Mouse (Mus musculus) macrophage (primary cell): Measurements from ENCODE around the gene Kif16b. TPM values are rescaled to one million over a fixed set of nuclear protein-coding genes. Genes with fewer than 3 reads are reported as not detected.

Experiments used
- H3K27ac ChIP-seq: fragments of 350-480 bp; formaldehyde crosslinking; 2 replicates; pipeline ENCODE4 v1.9.0; 2021
- H3K36me3 ChIP-seq: fragments of 350-480 bp; formaldehyde crosslinking; 2 replicates; pipeline ENCODE4 v1.9.0; 2021; ENCODE audit errors: inconsistent target
- H3K4me3 ChIP-seq: fragments of 350-480 bp; formaldehyde crosslinking; 2 replicates; pipeline ENCODE4 v1.9.0; 2021; ENCODE audit errors: inconsistent target
- H3K79me2 ChIP-seq: fragments of 350-480 bp; formaldehyde crosslinking; 2 replicates; pipeline ENCODE4 v1.9.0; 2021; ENCODE audit errors: inconsistent target
- WGBS: methylation state at CpG from one replicate; pipeline ENCODE4 v1.1.7; 2026; ENCODE audit warnings: inconsistent platforms; ENCODE audit not compliant: missing documents; 5-methylcytosine and 5-hydroxymethylcytosine counted together
- polyA plus RNA-seq: library from polyadenylated mRNA; stranded (reverse); fragments of 250-400 nt; gene quantifications from 3 replicates; pipeline ENCODE4 v1.2.4, GENCODE M21; 2018; ENCODE audit warnings: inconsistent platforms

Kif16b gene
- polyA plus RNA-seq, 1 experiment from 2014 or later: 19.8 TPM

GRCm38 (mm10) chr2:142694936-142695331, 206.4 kb downstream of the Kif16b start:
- Histone ChIP-seq H3K4me3 (no peak overlapping the region), H3K27ac (no peak overlapping the region), H3K79me2 (no peaks in the 10 kb centered on the region), H3K36me3 (no peaks in the 10 kb centered on the region; the same call in 1 of the 2 replicates)
- WGBS: 100% methylated on average over 1 of the region's 1 CpGs

- no peaks in the 10 kb centered on the region for H3K79me2 ChIP-seq
- H3K36me3 ChIP-seq: no peaks in the 10 kb centered on the region
- no peak overlapping the region for H3K4me3 ChIP-seq
- 94% methylated on average over 3 of the region's 3 CpGs for WGBS
- H3K27ac ChIP-seq: no peak overlapping the region
Measured at GRCm38 (mm10) chr2:142694019-142694935, 207.1 kb downstream of the Kif16b start.

DNA sequence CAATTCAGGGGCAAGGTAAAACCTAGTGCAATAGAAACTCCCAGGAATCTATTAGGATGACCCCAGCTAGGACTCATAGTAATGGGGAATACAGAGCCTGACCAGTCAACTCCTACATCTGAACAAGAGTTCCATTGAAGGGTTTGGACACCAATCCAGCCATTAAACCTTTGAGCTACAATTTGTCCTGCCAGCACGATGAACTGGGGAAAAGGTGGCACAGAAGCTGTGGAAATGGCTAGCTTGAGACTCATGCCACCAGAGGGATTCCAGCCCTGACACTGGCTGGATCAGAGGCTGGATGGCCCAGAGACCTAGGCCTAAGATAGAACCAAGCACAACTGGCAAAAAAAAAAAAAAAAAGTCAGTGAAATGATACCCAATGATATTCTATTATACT, 207.9 kb downstream of the Kif16b start:
- no peak overlapping the region for H3K4me3 ChIP-seq
- no peaks in the 10 kb centered on the region for H3K79me2 ChIP-seq
- WGBS: 100% methylated on average over 1 of the region's 1 CpGs
- H3K27ac ChIP-seq: no peak overlapping the region
- H3K36me3 ChIP-seq: no peaks in the 10 kb centered on the region

GRCm38 (mm10) chr2:142689496-142689895, 211.8 kb downstream of the Kif16b start:
- Histone ChIP-seq H3K36me3 (no peaks in the 10 kb centered on the region), H3K4me3 (no peak overlapping the region), H3K27ac (no peak overlapping the region), H3K79me2 (no peaks in the 10 kb centered on the region)
- WGBS: 100% methylated on average over 2 of the region's 2 CpGs

DNA sequence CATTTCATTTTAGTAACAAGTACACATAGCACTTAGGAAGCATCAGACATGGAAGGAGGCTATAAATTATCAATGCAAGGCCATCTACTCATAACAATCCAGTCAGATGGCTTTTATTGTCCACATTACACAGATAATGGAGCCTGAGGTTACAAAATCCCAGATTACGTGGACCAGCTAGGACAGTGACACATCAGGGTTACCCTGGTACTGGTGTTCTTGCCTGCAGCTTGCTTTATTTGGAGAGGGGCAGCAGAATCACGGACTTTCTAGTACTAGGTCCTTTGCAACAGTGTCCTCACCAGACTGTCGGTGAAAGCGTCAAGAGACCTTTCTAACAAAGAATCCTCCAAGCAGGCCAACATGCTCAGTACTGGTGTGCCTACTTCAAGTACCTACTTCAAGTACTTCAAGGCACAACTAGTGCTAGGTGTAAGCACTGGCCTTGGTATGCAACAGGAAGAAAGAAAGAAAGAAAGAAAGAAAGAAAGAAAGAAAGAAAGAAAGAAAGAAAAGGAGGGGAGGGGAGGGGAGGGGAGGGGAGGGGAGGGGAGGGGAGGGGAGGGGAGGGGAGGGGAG, 213.3 kb downstream of the Kif16b start:
- no peaks in the 10 kb centered on the region for H3K79me2 ChIP-seq
- H3K4me3 ChIP-seq: no peak overlapping the region
- 98% methylated on average over 4 of the region's 4 CpGs for WGBS
- no peak overlapping the region for H3K27ac ChIP-seq
- no peaks in the 10 kb centered on the region for H3K36me3 ChIP-seq

- H3K27ac ChIP-seq: no peak overlapping the region
- no peak overlapping the region for H3K4me3 ChIP-seq
- no peaks in the 10 kb centered on the region for H3K79me2 ChIP-seq
- H3K36me3 ChIP-seq: no peaks in the 10 kb centered on the region
- 99% methylated on average over 5 of the region's 5 CpGs for WGBS
Measured at GRCm38 (mm10) chr2:142682965-142683709, 218.2 kb downstream of the Kif16b start.

DNA sequence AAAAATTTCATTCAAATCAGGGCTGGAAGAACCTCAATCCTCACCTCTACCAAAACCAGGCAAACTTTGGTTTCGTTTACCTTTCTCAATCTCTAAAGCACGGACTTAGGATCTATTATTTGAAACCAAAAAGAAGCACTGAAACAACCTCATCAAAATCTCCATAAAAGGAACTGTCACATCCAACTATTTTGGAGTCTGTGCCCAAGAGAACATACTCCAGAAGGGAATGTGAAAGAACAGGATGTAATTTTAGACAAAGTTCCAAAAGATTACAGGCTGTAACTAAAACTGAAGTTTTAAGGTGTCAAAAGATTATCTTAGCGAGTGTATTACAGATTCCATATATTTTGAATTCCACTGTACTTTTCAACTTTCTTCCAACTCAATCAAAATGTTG, 232.9 kb downstream of the Kif16b start:
- H3K36me3 ChIP-seq: 0 out of 2 replicates have a peak, but pooled peaks cover 10% of the 10 kb centered on the region
- H3K27ac ChIP-seq: no peak overlapping the region
- no peak overlapping the region for H3K4me3 ChIP-seq
- 98% methylated on average over 3 of the region's 3 CpGs for WGBS
- H3K79me2 ChIP-seq: no peaks in the 10 kb centered on the region

DNA sequence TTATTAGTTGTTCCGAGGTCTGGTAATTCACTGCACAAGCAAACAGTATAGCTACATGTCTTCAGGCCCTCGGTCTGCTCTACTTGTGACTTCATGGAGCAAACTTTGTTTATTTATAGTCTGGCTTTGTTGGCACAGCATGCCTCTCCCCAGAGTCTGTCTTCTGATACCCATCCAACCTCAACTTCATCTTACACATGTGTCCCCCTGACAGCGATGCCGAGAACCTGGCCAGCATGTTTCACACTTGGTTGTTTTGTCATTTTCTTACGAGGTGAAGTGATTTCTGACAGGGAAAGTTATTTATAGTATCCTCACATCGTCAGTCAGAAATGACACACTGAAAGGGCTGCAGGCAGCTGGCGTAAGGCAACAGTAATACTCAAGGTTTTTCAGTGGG, 249.7 kb downstream of the Kif16b start:
- Histone ChIP-seq H3K36me3 (no peaks in the 10 kb centered on the region), H3K27ac (no peak overlapping the region), H3K79me2 (no peaks in the 10 kb centered on the region), H3K4me3 (no peak overlapping the region)
- WGBS: 89% methylated on average over 7 of the region's 7 CpGs

DNA sequence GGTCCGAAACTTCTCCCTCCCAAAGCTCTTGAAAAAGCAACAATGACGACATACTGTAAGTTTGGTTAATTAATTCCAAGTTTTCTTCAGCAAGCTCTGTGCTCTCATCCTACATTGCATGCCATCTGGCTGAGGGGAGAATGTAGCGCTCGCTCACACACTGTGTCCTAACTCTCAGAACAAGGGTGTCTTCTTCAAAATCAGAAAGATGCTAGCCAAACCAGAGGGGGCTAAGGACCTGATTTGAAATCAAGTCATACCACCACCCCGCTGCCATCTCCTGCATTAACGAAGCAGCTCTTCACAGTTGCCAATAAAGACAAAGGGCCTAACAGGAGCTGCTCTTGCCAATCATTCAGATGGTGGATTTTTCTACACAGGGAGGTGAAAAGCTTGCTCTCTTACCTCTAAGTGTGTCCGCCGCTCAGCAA, 253.3 kb downstream of the Kif16b start:
- H3K36me3 ChIP-seq: no peaks in the 10 kb centered on the region
- H3K4me3 ChIP-seq: no peak overlapping the region
- WGBS: 95% methylated on average over 8 of the region's 8 CpGs
- H3K27ac ChIP-seq: no peak overlapping the region
- H3K79me2 ChIP-seq: no peaks in the 10 kb centered on the region

DNA sequence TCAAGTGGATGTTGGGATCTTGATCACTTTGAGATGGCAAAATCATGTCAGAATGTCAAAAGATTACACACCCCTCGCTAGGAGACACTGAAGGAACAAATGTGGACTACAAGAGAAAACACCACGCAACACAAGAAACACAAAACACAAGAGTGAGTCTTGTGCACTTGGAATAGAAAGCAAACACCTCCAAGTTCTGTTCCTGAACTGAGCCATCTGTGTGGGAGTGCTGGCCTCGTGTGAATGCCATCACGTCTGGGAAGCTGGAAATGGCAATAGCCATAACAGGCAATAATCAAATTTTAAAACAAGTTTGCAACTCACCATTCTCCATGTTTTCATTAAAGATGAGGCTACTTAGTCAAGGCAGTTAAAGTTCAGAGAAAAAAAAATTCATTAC, 254.5 kb downstream of the Kif16b start:
- no peaks in the 10 kb centered on the region for H3K36me3 ChIP-seq
- no peaks in the 10 kb centered on the region for H3K79me2 ChIP-seq
- WGBS: 100% methylated on average over 4 of the region's 4 CpGs
- no peak overlapping the region for H3K4me3 ChIP-seq
- no peak overlapping the region for H3K27ac ChIP-seq

GRCm38 (mm10) chr2:142641766-142642165, 259.6 kb downstream of the Kif16b start:
- Histone ChIP-seq H3K36me3 (no peaks in the 10 kb centered on the region), H3K4me3 (no peak overlapping the region), H3K27ac (no peak overlapping the region), H3K79me2 (no peaks in the 10 kb centered on the region)
- WGBS: 93% methylated on average over 2 of the region's 2 CpGs

- no peak overlapping the region for H3K4me3 ChIP-seq
- no peak overlapping the region for H3K27ac ChIP-seq
- no peaks in the 10 kb centered on the region for H3K79me2 ChIP-seq
- WGBS: 95% methylated on average over 7 of the region's 7 CpGs
- no peaks in the 10 kb centered on the region for H3K36me3 ChIP-seq
Measured at GRCm38 (mm10) chr2:142635606-142636304, 265.6 kb downstream of the Kif16b start.

DNA sequence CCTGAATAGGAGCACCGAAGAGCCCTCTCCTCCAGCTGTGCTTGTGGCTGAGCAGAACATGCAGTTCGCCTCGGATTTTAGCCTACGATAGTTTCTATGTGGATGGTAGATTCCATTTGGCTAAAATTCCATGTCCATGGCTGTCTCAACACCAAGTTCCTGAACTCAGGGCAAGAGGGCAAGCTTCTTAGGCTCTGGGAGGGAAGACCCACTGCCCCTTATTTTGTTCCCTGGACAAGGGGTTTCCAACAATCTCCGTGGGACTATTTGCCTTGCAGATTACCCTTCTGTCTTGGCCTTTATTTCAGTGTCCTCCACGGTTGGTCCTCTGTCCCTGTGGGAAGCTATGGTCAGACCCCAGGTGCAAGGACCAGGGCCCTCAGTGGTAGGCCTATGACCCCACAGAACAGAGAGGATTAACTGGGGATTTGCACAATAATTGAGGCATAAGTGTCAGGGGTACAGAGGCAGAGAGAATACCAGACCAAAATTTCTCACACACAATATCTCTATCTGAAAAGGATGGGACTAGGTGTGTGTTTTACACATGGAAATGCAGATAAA, 267.3 kb downstream of the Kif16b start:
- no peaks in the 10 kb centered on the region for H3K79me2 ChIP-seq
- H3K36me3 ChIP-seq: no peaks in the 10 kb centered on the region
- H3K4me3 ChIP-seq: no peak overlapping the region
- H3K27ac ChIP-seq: no peak overlapping the region
- WGBS: 96% methylated on average over 6 of the region's 6 CpGs
